Mouse (Mus musculus) E14TG2a.4 (cell line): ENCODE measurements around the gene Rere.

ENCODE experiments used
- H3K27me3 ChIP-seq: 2 replicates; pipeline ENCODE4 v1.6.1; 2014; ENCODE audit warnings: low read length, control low read depth; ENCODE audit not compliant: insufficient read depth
- H3K36me3 ChIP-seq: 2 replicates; pipeline ENCODE4 v1.6.1; 2014; ENCODE audit warnings: low read length, control low read depth; ENCODE audit not compliant: insufficient read depth
- H3K4me1 ChIP-seq: replicated peaks from 2 replicates; pipeline ENCODE4 v1.6.1; 2014; ENCODE audit warnings: low read depth, low read length, control low read depth
- H3K4me3 ChIP-seq: replicated peaks from 2 replicates; pipeline ENCODE4 v1.5.1; 2014; ENCODE audit warnings: mild to moderate bottlenecking, low read length
- H3K9me3 ChIP-seq: 2 replicates; pipeline ENCODE4 v1.6.1; 2014; ENCODE audit warnings: low read length, control low read depth
- CTCF ChIP-seq: conservative IDR thresholded peaks from 2 replicates; pipeline ENCODE4 v1.5.1; 2014; ENCODE audit warnings: low read length
- NANOG ChIP-seq: IDR thresholded peaks from 2 replicates; pipeline ENCODE4 v1.6.1; 2014; ENCODE audit warnings: borderline replicate concordance, low read length, mixed read lengths
- POU5F1 ChIP-seq: IDR thresholded peaks from 2 replicates; pipeline ENCODE4 v1.6.1; 2014; ENCODE audit warnings: low read length, borderline replicate concordance

The Rere gene

GRCm38 (mm10) chr4:150238433-150239086 lies 42.9 kb upstream of the Rere start:
- H3K4me3 ChIP-seq = peak overlapping the region; percentile 100
- H3K9me3 ChIP-seq = no peaks in the 10 kb centered on the region
- peaks cover 59% of the 10 kb centered on the region for H3K4me1 ChIP-seq
- H3K27me3 ChIP-seq = no peaks in the 10 kb centered on the region
- peaks cover 62% of the 10 kb centered on the region for H3K36me3 ChIP-seq
- TF ChIP-seq POU5F1 = no peak
- TF ChIP-seq NANOG = no peak
- TF ChIP-seq CTCF = no peak

DNA sequence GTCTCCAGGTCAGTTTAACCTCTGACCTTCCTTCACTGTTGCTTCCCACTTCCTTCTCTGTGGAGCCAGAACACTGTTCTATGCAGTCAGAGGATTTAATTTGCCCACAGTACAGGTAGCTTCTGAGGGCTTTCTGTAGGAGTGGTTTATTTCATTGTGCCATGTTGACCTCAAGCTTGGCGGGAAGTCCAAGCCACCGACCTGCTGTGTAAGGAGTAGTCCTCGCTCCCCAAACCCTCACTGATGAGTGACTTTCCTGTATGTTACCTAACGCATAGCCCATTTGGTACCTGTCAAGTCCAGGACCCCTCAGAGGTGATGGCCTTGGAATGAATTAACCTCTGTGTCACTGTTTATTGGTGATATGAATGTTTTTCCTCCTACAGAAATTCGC lies 42.4 kb upstream of the Rere start:
- TF ChIP-seq CTCF (no peak), NANOG (no peak), POU5F1 (no peak)
- H3K4me3 ChIP-seq = peak overlapping the region; percentile 100

DNA sequence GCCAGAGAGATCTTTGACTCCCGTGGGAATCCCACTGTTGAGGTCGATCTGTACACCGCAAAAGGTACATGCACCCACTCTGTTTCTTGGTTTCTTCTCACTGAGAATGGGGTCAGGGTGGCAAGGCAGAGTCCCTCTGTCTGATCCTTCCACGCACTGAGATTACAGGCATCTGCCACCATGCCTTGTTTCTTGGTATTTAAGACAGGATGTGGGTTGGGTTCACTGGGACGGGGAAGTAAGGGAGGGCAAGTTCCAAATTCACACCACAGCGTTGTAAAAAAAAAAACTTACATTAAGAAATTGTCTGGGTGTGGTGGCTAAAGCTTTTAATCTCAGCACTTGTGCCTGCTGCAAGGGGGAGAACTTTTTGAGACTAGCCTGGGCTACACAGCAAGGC lies 41.9 kb upstream of the Rere start:
- Histone ChIP-seq H3K4me1 (peaks cover 64% of the 10 kb centered on the region), H3K4me3 (peak overlapping the region; percentile 100), H3K36me3 (peaks cover 72% of the 10 kb centered on the region), H3K27me3 (no peaks in the 10 kb centered on the region), H3K9me3 (no peaks in the 10 kb centered on the region)
- TF ChIP-seq CTCF = no peak
- TF ChIP-seq POU5F1 = no peak
- TF ChIP-seq NANOG = no peak

More for the DNA sequence above, 42.4 kb upstream of the Rere start:
- Histone ChIP-seq H3K27me3 (no peaks in the 10 kb centered on the region), H3K9me3 (no peaks in the 10 kb centered on the region), H3K36me3 (peaks cover 67% of the 10 kb centered on the region), H3K4me1 (peaks cover 64% of the 10 kb centered on the region)

DNA sequence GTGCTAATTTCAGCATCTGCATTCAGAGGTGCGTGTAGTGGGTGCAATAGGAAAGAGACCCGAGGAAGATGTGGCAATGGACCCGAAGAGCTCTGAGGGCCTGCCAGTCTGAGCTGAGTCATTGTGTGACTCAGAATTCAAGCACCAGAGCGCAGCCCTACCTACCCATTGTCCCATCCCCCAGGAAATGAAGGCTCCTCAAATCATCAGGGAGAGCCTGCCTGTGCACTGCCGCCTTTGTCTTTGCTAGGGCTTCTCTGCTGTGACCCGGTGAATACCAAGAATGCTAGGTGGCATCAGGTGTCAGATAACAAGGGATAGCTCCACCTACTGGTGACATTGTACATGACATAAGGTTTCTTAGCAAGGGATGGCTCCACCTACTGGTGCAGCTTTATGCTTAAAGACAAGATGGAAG lies 41.5 kb upstream of the Rere start:
- TF ChIP-seq NANOG = no peak
- TF ChIP-seq CTCF = peak; percentile 88
- Histone ChIP-seq H3K4me1 (peaks cover 64% of the 10 kb centered on the region), H3K27me3 (no peaks in the 10 kb centered on the region)

GRCm38 (mm10) chr4:150240381-150240886 lies 41.0 kb upstream of the Rere start:
- TF ChIP-seq CTCF (no peak), NANOG (no peak), POU5F1 (no peak)
- Histone ChIP-seq H3K9me3 (no peaks in the 10 kb centered on the region), H3K36me3 (peaks cover 81% of the 10 kb centered on the region), H3K4me1 (peaks cover 63% of the 10 kb centered on the region), H3K27me3 (no peaks in the 10 kb centered on the region), H3K4me3 (peak overlapping the region; percentile 100)

More for the DNA sequence above, 41.5 kb upstream of the Rere start:
- Histone ChIP-seq H3K9me3 (no peaks in the 10 kb centered on the region), H3K36me3 (peaks cover 76% of the 10 kb centered on the region), H3K4me3 (peak overlapping the region; percentile 100)

- Histone ChIP-seq H3K36me3 (peaks cover 94% of the 10 kb centered on the region), H3K4me1 (peaks cover 65% of the 10 kb centered on the region), H3K27me3 (no peaks in the 10 kb centered on the region), H3K9me3 (no peaks in the 10 kb centered on the region), H3K4me3 (peak overlapping the region; percentile 100)
- TF ChIP-seq NANOG (peak; percentile 5; the same call in 1 of the 2 replicates), POU5F1 (no peak)
Observed at GRCm38 (mm10) chr4:150241708-150242107, 39.7 kb upstream of the Rere start.

DNA sequence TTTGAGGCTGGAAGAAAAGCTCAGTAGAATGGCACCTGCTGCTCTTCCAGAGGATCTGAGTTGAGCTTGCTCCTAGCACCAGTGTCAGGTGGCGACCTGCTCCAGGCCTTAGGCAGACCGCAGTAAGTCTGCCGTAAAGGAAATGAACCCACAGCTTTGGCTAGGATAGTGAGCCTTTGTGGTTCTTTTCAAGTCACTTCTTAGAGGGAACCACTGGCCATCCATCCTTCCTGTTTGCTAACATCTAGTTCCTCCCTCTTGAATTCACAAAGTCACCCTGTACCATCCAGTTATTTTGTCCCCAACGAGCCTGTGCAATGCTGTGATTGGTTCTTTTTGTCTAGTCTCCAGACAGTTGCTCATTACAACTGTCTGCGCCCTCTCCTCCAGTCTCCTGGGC lies 38.7 kb upstream of the Rere start:
- no peaks in the 10 kb centered on the region for H3K27me3 ChIP-seq
- H3K36me3 ChIP-seq = peaks cover 100% of the 10 kb centered on the region
- peak overlapping the region; percentile 100 for H3K4me3 ChIP-seq
- peaks cover 75% of the 10 kb centered on the region for H3K4me1 ChIP-seq
- TF ChIP-seq CTCF (no peak), POU5F1 (no peak), NANOG (no peak)
- H3K9me3 ChIP-seq = no peaks in the 10 kb centered on the region

DNA sequence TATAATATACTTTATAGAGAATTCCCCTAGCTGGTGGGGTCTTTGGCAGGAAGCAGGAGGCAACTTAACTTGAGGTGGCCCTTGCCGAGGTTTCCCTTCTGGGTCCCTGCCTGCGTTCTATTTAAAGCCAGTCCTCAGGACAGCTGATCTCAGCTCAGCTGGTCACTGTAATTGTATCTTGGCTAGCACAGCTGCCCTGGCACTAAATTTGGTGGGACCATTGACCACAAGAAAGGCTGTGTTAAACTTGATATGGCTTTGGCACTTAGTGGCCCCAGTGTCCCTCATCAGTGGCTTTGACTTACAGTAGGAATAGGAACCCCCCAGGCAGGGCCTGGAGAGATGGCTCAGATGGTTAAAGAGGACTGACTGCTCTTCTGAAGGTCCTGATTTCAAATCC lies 35.6 kb upstream of the Rere start:
- H3K27me3 ChIP-seq = no peaks in the 10 kb centered on the region
- peak overlapping the region; percentile 35; the same call in 1 of the 2 replicates for H3K4me3 ChIP-seq
- H3K36me3 ChIP-seq = peaks cover 99% of the 10 kb centered on the region
- peaks cover 95% of the 10 kb centered on the region for H3K4me1 ChIP-seq
- no peak for TF ChIP-seq POU5F1
- TF ChIP-seq CTCF = no peak
- TF ChIP-seq NANOG = no peak
- H3K9me3 ChIP-seq = no peaks in the 10 kb centered on the region

DNA sequence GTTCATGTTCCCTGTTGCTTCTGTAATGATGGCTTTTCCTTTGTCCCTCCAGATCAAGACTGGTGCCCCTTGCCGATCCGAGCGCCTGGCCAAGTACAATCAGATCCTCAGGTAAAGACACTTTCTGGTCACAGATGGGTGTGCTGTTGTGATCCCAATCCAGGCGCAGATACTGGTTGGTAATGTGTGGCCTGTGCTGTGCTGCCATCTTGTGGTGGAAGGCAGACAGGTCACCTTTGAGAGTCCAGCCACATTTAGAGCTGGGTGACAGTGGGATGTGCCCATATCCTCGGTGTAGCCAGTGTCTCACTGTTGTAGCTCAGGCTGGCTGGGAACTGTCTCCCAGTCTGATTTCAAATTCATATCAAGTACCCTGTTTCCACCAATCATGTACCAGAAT lies 33.4 kb upstream of the Rere start:
- Histone ChIP-seq H3K27me3 (no peaks in the 10 kb centered on the region), H3K9me3 (no peaks in the 10 kb centered on the region), H3K4me1 (peaks cover 88% of the 10 kb centered on the region), H3K36me3 (peaks cover 87% of the 10 kb centered on the region), H3K4me3 (no peak overlapping the region)
- TF ChIP-seq POU5F1 = no peak
- TF ChIP-seq CTCF = peak; percentile 90
- no peak for TF ChIP-seq NANOG
